Mouse (Mus musculus) inflammation-experienced regulatory T-cells, adult 6 months (primary cell): ENCODE measurements around the gene Slc6a3. TPM values are rescaled to one million over a fixed set of nuclear protein-coding genes. Genes with fewer than 3 reads are reported as not detected.

ENCODE experiments used
- ATAC-seq: one replicate; pipeline ENCODE4 v1.8.0; 2017
- polyA plus RNA-seq, 3 experiments: library from polyadenylated mRNA; unstranded; fragments of 100-300 nt; shearing (Covaris generic); gene quantifications; one replicate each; pipeline ENCODE4 v1.2.1; 2017

Gene Slc6a3
- not detected for polyA plus RNA-seq

DNA sequence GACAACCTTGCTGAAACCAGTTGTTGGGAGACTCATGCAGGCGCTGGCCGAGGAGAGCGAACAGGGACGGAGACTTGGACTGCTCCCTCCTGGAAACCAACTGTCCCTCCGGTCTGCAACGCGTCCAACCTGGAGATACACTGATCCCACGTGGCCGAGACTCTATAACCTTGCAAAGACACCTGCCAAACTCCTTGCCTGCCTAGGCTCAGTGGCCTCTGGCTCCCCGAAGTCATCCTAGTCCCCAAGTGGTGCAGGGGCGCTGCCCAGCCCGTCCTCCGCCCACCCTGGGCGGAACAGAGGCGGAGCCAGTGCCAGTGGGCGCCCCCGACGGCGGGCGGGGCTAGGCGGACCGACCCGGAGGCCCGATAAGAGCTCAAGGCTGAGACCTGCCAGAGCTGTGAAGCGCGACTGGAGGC, at the start of gene Slc6a3:
Gene Slc6a3 (plus strand): TSS at position 345 of the 419 bp plus-strand sequence.
- no peak for ATAC-seq

DNA sequence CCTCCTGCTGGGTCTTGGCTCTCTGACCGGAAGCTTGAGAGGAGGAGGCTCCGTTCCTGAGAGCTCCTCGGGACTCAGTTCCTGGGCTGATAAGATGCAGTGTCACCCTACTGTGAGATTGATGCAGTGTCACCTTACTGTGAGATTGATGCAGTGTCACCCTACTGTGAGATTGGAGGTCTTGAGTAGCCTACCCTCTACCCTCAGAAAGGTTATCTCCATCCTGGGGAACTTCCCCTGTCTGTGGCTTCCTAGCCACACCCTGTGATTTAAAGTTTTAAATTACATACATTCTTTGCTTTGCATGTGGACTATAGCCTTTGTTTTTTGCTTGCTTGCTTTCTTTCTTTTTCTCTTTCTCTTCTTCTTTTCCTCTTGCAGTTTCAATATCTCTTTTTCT, 48.4 kb upstream of the Slc6a3 start:
- peak; percentile 63 for ATAC-seq

DNA sequence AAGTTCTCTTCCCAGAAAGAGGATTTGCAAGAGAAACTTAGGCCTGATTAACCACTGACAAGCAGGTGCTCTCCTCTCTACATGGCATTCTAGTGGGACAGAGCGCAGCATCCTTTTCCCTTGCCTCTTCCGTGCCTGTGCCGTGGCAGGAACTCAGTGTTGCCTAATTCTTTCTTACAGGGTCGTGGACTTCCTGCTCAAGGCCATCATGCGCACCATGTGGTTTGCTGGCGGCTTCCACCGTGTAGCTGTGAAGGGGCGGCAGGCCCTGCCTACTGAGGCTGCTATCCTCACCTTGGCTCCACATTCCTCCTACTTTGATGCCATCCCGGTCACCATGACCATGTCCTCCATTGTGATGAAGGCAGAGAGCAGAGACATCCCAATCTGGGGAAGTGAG, 47.8 kb upstream of the Slc6a3 start:
- peak; percentile 64 for ATAC-seq

DNA sequence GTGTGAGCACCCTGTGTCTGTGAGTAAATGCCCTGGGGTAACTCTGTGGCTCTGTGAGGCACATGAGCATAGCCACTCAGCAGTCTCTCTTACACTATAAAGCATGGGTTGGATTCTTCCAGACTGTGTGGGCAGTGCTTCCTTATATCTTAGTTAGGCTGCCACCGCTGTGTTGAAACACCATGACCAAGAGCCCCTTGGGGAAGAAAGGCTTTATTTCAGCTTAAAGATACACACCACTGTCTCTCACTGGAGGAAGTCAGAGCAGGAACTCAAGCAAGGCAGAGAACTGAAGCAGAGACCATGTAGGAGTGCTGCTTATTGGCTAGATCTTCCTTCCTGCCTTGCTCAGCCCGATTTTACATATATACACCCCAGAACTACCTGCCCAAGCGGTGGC, 46.6 kb upstream of the Slc6a3 start:
- no peak for ATAC-seq

DNA sequence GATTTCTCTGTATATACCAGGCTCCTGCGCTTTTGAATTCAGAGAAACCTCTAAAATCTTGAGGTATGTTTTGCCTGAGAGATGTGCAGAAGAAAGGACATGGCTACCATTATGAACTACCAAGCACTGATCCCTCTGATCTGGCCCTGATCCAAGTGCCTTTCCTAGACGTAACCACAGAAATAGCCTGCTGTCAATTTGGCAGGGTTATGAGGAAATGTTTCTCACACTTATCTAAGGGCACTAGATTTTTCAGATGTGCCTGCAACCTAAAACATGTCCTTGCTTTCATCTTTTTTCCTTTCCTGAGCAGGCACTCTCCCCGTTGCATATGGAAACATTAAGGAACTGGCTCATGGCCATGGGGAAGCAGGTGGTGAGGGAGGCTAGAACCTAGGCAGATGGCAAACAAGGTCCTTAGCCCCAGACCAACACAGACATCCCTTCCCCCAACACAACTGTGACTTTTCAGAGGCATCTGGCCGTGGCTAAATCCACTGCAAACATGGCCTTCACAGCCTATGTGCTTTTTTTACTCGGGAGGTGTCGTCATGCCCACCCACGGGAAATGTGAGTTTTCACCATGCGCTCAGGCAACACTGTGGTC, 45.9 kb upstream of the Slc6a3 start:
- ATAC-seq = no peak

DNA sequence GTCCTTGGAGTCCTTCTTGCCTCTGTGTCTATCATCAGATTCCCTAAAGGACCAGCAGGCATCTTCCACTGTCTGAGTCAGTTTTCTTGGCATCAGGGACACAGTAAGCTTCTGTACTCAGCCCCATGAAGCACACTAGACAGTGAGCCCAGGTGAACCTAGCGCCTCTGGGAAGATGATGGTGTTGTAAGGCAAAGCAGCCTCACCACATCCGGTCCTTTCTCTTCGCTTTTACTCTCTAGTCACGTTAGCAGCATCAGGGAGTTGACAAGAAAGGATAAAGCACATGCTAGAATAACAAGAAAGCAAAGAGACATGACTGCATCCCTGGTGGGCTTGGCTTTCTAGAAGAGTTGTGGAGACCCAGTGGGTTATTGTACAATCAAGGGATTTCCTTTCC, 43.4 kb upstream of the Slc6a3 start:
- ATAC-seq = peak; percentile 53

DNA sequence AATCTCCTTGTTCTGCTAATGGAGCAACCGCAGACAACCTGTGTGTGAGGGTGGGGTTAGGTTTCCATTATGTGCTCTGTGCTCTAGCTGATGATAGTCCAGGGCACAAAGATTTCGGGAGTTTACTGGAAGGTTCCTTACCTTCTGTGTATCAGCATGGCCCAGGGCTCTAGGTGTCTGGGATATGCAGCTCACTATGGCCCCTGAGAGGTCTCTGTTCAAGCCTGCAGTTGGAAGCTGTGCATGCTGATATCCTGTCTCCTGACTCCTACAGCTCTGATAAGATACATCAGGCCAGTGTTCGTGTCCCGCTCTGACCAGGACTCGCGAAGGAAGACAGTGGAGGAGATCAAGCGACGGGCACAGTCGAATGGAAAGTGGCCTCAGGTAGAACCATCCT, 42.0 kb upstream of the Slc6a3 start:
- ATAC-seq = no peak

DNA sequence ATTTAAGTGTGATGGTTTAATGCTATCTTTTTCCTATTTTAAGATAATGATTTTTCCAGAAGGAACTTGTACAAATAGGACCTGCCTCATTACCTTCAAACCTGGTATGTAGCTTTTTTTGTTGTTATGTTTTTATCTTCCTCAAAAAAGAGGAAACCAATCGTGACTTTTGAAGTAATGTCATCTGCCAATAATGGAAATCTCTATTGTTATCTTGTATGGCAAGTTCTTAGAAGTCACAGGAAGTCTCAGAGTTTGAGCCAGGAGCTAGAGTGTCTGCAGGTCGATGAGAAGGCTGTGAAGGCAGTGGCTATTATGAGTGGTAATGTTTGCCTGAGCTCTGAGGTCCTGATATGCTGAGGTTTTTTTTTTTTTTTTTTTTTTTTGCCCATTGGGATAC, 40.4 kb upstream of the Slc6a3 start:
- no peak for ATAC-seq

DNA sequence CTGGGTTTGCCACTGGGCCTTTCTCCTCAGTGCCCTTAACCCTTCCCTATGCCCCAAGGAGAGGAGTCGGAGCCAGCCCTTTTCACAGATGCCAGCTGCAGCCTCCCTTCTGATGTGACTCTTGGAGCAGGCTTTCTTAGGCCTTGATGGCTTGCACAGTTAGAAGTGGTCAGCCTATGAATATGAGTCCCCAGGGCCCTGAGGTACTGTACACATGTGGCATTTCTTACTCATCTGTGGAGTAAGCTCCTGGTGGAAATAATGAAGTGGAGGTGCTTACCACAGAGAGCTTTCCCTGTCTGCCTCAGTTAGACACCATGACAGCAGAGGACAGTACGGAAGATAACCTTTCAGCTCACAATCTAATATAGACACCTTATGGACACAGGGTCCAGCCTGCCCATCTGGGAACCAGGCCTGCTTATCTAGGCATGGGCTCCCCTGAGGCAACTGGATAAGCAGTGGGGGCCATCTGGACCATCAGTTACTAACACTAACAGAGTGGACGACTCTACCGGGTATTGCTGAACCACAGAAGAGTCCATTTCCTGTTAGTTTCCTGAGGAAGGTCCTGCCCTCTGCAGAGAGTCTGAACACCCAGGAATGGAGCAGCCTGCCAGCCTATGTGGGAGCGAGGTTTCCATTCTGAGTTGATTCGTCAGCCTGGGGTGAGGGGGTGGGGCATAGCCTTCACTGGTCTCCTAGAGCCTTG, 36.5 kb upstream of the Slc6a3 start:
- no peak for ATAC-seq

DNA sequence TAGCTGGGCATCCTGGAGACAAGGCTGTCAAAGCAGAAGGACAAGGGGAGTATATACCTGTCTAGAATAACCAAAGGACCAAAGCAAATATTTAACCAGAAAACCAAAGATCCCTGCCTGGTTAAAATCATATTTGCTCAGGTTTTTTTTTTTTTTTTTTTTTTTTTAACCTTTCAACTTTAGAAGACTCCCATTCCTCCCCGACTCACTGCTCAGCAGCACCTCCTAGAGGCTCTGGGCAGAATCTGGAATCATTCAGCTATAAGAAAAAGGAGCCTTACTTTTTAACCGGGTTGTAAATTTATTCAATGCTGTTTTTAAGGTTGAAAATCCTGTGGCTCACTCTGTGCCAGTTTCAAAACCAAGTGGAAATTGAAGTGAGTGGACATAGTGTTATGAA, 33.8 kb upstream of the Slc6a3 start:
- no peak for ATAC-seq

DNA sequence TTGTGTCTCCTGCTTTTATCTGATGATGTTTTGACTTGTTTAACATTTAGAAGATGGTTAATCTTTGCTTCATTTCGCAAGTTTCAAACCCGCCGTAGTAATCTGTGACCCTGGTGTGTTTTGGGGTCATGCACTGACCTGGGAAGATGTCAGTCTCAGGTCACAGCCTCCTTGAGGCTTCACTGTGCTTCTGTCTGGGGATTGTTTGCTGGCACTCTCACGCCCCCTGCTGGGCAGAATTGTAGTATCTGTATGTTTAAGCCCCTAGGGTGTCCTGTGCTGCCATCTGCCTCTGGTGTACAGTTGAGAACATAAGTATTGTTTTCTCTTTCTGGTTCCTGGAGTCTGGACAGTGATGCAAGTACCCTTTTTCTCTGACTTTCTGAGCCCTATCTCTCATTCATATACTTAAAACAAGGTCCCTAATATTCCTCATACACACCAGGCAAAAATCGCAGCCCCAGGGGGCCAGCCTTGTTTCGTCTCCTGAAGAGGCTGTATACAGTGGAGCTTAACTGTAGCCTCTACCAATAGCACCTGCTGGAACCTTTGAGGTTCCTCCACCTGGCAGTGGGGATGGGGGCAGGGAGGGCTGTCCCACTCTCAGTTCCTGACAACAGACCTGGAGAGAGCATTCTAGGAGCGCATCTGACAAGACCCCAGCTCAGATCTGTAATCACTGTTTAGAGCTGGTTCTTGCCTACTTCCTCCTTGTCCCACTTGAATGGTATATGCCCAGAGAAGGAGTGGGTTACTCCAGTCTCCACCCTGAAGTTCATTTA, 30.7 kb upstream of the Slc6a3 start:
- peak; percentile 74 for ATAC-seq

DNA sequence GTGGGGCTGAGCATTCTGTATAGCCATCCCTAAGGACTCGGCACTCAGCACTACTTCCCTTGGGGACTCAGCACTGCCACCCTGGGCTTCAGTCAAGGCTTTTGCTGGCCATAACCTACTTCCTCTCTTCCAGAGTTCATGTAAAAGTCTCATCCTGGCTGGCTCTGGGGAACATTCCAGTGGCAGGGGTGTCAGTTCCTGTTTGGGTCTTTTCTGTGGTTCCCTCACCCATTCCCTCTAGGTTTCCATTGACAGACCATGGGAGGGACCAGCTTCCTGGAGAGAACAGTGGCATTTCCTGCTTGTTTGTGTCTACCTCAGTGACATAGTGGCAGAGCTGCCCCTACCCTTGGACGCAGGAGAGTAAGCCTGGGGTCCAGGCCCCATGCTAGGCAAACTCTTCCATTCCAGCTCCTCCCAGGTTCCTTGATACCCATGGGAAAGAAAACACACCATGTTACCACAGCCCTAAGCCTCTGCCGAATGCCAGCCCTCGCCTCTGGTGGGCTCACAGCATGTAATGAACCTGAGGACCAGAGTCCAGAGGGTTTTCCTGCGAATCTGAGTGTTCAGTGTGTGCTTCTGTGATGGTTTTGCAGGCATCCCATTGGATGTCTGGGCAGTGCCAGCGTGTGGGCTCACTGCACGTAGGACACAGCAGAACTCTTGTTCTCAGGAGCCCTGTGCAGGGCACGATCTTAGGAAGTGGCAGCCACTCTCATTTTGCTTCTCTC, 27.6 kb upstream of the Slc6a3 start:
- ATAC-seq = no peak

DNA sequence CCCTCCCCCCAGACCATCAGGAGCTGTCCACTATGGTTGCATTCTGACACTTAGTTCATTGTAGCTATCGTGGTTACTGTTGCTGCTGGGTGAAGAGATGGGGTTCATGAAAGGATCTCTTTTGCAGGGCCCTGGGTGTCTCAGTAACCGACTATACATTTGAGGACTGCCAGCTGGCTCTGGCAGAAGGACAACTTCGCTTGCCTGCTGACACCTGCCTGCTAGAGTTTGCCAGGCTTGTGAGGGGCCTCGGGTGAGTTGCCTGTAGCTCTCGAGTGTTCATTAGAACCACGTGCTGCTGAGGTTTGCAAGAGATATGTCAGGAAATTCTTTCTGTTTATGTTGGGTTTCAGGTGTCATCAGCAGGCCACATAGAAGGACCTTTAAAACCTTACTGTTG, 26.7 kb upstream of the Slc6a3 start:
- no peak for ATAC-seq

DNA sequence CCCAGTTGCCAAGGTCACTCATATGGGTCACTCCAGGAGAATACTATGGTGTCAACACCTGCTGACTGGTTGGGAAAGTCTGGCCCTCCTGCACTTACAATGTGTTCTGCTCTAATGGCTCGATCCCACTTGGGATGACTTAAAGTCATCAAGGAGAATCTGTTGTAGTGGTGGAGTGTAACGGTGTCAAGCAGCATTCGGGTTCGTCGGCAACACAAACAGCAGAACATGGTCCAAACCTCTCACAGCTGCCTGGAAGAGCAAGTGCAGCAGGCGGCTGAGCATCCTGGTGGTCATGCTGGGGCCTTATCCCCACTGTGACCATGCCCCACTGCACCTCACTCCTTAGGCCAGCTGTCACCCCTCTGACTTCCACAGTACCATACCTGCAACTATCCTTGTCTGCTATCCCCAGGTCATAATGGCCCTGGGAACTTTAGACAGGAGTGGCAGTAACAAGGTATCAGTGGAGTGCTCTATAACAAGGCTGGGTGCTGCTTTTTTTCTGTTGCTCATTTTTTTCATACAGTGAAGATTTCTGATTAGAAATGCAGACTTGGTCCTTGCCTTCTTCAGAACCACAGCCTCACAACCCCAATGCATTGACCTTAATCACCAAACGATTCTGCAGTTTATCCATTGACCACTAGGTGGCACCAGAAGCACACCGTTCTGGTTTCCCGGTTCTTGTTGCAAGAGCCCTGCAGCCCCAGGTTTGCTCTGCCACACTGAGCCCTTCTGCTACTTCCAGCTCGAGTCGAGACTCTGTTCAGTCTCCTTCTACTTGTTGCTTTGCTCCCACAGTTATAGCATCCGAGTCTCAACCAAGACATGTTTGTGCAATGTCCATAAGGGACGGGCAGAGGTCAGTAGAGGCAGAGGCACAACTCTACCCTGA, 23.5 kb upstream of the Slc6a3 start:
- peak; percentile 78 for ATAC-seq

DNA sequence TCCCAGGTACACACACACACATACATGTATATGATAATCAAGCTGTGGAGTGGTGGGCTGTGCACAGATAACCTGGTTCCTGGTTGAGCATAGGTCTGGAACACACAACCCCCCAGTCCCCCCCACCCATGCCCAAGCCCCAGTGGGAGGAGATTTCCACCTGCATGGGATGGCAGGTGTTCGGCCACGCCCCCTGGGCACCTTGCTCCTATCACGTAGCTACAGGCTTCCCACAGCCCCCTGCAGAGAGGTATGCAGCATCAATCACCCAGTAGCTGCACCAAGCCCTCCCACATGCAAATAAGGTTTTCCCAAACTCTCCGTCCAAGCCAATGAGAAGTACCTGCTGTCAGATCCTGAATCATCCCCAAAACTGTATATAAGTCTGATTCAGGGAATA, 19.7 kb upstream of the Slc6a3 start:
- ATAC-seq = no peak

DNA sequence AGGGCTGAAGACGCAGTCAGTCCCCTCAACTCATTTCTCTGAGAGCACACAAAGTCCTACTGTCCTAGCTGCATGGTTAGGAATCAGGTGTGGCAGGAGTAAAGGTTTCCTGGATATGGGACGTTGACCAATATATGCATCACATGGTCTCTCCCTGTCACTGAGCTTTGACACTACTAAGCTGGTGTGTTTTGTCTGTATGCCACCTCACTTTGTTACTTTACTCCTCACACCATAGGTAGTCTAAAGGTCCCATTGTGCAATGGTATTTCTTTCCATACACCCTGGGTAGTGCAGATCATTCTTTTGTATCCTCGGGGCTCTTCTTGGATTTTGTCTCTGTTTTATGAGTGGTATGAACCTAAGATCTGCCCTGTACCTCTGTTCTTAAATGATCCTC, 2.8 kb upstream of the Slc6a3 start:
- ATAC-seq = no peak

DNA sequence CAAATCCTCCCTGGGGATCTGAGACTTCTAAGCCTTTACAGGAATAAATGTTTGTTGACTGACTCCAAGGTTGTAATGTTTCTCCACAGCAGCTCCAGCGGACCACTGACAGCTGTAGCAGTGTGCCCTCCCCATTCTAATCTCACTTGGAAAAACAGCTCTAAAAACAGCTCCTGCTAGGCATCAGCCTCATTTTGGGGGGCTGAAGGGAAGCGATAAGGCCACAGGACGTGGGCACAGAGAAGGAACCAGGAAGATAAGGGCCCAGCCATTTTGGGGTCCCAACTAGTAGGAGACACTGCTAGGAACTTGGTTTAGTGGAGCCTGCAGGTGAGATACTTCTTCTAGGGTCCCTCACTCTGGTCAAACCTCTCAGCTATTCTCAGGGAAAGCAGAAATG, 1.3 kb upstream of the Slc6a3 start:
- ATAC-seq = no peak

DNA sequence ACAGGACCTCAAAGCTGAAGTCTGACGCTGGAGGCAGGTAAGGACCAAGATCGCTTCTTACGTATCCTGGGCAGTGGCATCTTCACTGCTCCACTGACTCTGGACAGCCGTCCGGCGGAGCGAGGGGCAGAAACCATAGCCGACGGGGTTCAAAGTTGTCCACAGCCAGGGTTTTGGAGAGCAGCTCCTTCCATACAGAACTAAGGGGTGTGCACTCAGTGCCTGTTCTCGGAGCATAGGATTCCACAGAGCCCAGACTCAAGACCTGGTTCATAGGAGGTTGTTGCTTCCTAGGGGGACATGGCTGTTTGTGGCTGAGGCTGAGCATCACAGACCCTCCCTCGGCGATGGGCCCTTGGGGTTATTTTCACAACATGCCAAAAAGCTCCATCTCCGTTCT, 277 bp downstream of the Slc6a3 start:
- ATAC-seq = no peak

DNA sequence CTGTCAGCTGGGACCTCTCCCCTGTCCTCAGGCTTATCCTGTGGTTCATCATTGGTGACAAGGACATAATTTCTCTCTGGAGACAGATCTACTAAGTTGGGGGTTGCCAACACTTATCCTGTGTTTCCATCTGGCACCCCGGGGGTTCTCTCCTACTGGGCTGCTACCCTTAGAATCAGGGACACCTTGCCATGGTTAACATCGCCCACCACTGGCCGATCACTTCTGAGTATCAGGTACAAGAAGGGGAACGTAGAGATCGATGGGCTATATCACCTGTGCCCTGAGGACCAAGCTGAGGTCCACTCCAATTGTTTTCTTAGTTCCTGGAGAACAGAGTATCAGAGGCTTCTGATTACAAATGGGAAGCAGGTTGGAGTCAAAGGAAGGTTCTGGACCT, 27.7 kb downstream of the Slc6a3 start:
- no peak for ATAC-seq

DNA sequence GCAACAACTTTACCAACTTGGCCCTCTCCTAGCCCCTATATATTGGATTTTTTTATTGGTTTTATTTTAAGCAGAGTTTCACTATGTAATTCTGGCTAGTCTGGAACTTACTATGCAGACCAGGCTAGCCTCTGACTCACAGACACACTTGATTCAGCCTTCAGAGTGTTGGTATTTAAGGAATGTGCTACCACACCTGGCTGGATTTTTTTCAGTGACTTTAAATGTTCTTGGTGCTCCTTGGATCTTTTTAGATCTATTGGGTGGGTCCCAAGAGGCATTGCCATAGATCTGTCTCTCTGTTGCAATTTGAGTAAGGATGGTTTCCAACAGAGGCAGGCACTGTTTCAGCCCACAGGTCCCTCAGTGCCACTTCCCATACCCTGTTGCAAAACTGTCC, 38.5 kb downstream of the Slc6a3 start:
- ATAC-seq = no peak

DNA sequence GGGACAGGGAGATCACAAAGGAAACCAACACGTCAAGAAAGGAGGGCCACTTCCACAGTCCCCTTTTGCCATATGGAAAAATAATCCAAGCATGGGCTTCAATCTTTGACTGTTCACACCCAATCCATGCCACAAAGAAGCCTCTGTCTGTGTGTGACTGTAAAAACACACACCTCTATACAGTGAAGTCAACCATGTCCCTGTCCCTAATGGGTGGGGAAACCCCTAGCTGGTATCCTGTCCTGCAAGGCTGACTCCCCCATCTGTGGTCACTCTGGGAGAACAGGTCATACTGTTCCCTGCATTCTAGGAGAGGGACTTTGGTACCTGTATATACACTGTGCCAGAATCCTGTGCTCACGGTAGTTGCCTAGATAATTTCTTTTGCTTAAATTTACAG, 40.7 kb downstream of the Slc6a3 start:
- no peak for ATAC-seq

DNA sequence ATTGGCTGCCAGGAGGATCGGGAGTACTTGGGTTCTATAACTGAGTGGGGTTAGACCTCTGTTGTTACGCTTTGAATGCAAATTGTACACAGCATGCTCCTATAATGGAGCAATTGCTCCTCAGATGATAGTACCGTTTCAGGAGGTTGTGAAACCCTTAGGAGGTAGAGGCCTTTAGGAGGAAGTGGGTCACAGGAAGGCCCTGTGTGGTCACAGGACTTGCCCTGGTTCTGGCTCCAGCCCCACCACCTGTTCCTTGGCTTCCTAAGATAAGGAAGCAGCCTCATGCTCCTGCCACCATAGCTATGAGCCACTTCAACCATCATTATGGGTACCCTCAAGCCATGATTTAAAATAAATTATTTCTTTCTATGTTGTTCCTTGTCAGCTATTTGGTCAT, 54.9 kb downstream of the Slc6a3 start:
- ATAC-seq = no peak
